Mouse (Mus musculus): ENCODE data around the gene Itga3. TPM values are rescaled to one million over a fixed set of nuclear protein-coding genes. Genes with fewer than 3 reads are reported as not detected.

The Itga3 gene
- polyA plus RNA-seq, 1 experiment from 2014 or later, result 21.5 TPM

- Histone ChIP-seq H3K9me3 (ENCODE audit: control insufficient read depth, low read depth, low read length) (no peaks in the 10 kb centered on the region), H3K4me2 (replicated peaks; ENCODE audit: low read depth, low read length) (no peak overlapping the region), H3K27ac (ENCODE audit: low read length) (no peak overlapping the region), H3K27me3 (ENCODE audit: control insufficient read depth, insufficient read depth, low read length) (no peaks in the 10 kb centered on the region), H3K4me1 (ENCODE audit: control insufficient read depth, insufficient read depth, low read length) (peaks cover 30% of the 10 kb centered on the region), H3K36me3 (ENCODE audit: control insufficient read depth, insufficient read depth, low read length) (no peaks in the 10 kb centered on the region), H3K9ac (replicated peaks; ENCODE audit: low read depth, low read length) (no peak overlapping the region), H3K4me3 (ENCODE audit: low read depth, low read length) (no peak overlapping the region)
- ATAC-seq (ENCODE audit: insufficient number of reproducible peaks, insufficient read depth, low FRiP score, low read depth), result no peak
- WGBS, result 69% methylated on average over 5 of the region's 5 CpGs
These were observed 21.9 kb upstream of the Itga3 start for GRCm38 (mm10) chr11:95098346-95099095.

DNA sequence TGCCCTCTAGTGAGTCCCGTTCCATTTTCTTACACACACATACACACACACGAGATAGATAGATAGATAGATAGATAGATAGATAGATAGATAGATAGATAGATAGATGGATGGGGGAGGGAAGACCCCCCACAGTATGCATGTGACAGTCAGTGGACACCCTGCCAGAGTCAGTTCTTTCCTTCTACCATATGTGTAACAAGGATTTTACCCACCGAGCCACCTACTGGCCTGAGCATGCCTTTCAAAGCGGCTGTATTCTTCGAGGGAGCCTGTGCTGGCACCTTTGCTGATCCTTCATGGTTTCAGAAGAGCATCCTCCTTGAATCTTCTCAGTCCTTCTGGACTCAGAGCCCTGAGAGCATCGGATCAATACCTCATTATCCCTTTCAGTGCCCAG, 21.3 kb upstream of the Itga3 start:
- no peak overlapping the region for H3K4me2 ChIP-seq (replicated peaks; ENCODE audit: low read depth, low read length)
- no peak overlapping the region for H3K4me3 ChIP-seq (ENCODE audit: low read depth, low read length)
- no peaks in the 10 kb centered on the region for H3K27me3 ChIP-seq (ENCODE audit: control insufficient read depth, insufficient read depth, low read length)
- peaks cover 30% of the 10 kb centered on the region for H3K4me1 ChIP-seq (ENCODE audit: control insufficient read depth, insufficient read depth, low read length)
- no peak overlapping the region for H3K9ac ChIP-seq (replicated peaks; ENCODE audit: low read depth, low read length)
- H3K36me3 ChIP-seq (ENCODE audit: control insufficient read depth, insufficient read depth, low read length), result no peaks in the 10 kb centered on the region
- ATAC-seq (ENCODE audit: insufficient number of reproducible peaks, insufficient read depth, low FRiP score, low read depth), result no peak
- peak overlapping the region; percentile 85; the same call in 1 of the 2 replicates for H3K27ac ChIP-seq (ENCODE audit: low read length)
- no peaks in the 10 kb centered on the region for H3K9me3 ChIP-seq (ENCODE audit: control insufficient read depth, low read depth, low read length)
- 63% methylated on average over 6 of the region's 6 CpGs for WGBS

- 33% methylated on average over 4 of the region's 4 CpGs for WGBS
- Histone ChIP-seq H3K27ac (ENCODE audit: low read length) (peak overlapping the region; percentile 85), H3K4me2 (replicated peaks; ENCODE audit: low read depth, low read length) (no peak overlapping the region; the same call in 1 of the 2 replicates), H3K9me3 (ENCODE audit: control insufficient read depth, low read depth, low read length) (no peaks in the 10 kb centered on the region), H3K4me3 (ENCODE audit: low read depth, low read length) (no peak overlapping the region), H3K36me3 (ENCODE audit: control insufficient read depth, insufficient read depth, low read length) (no peaks in the 10 kb centered on the region), H3K4me1 (ENCODE audit: control insufficient read depth, insufficient read depth, low read length) (peaks cover 30% of the 10 kb centered on the region), H3K9ac (replicated peaks; ENCODE audit: low read depth, low read length) (no peak overlapping the region), H3K27me3 (ENCODE audit: control insufficient read depth, insufficient read depth, low read length) (no peaks in the 10 kb centered on the region)
- ATAC-seq (ENCODE audit: insufficient number of reproducible peaks, insufficient read depth, low FRiP score, low read depth), result peak; percentile 76
These were observed 20.2 kb upstream of the Itga3 start for GRCm38 (mm10) chr11:95096608-95097373.

DNA sequence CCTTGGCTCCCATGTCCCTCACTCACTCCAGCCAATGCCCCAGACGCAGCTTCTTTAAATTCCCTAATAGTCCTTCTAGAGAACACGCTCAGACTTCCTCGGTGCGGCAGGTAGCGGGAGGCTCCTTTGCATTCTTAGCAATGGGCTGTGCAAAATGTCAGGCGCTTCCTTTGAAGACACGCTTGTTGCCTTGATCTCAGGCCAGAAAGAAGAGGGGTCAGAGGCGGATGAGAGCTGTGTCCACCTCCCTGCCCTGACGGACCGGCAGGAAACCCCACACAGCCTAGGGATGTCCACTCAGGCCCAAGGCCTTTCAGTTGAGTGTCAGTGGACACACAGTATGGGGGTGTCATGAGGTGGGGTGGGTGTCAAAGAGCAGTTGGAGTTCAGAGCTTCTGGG, 19.0 kb upstream of the Itga3 start:
- Histone ChIP-seq H3K9me3 (ENCODE audit: control insufficient read depth, low read depth, low read length) (no peaks in the 10 kb centered on the region), H3K36me3 (ENCODE audit: control insufficient read depth, insufficient read depth, low read length) (no peaks in the 10 kb centered on the region), H3K27ac (ENCODE audit: low read length) (no peak overlapping the region), H3K4me3 (ENCODE audit: low read depth, low read length) (no peak overlapping the region), H3K9ac (replicated peaks; ENCODE audit: low read depth, low read length) (no peak overlapping the region), H3K27me3 (ENCODE audit: control insufficient read depth, insufficient read depth, low read length) (no peaks in the 10 kb centered on the region), H3K4me1 (ENCODE audit: control insufficient read depth, insufficient read depth, low read length) (peaks cover 26% of the 10 kb centered on the region), H3K4me2 (replicated peaks; ENCODE audit: low read depth, low read length) (no peak overlapping the region)
- no peak for ATAC-seq (ENCODE audit: insufficient number of reproducible peaks, insufficient read depth, low FRiP score, low read depth)
- 80% methylated on average over 10 of the region's 10 CpGs for WGBS

DNA sequence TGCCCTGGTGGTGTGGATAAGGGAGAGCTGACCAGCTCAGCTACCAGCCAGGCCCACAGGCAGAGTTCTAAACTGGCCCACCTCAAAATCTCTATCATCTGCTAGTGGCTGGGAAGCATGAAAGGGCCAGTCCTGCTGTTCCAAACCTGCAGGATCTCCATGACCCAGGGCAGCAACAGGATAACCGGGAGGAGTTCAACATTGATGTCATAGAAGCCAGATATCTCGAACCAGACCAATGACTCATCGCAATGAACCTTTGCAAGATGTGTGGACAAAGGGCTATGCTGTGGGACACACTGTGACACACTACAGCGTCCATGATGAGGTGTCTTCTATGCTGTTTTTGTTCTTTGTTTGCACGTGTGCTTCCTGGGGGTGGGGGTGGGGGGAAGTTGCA, 16.5 kb upstream of the Itga3 start:
- WGBS, result 65% methylated on average over 5 of the region's 5 CpGs
- no peak overlapping the region for H3K4me2 ChIP-seq (replicated peaks; ENCODE audit: low read depth, low read length)

GRCm38 (mm10) chr11:95088857-95089779, 12.5 kb upstream of the Itga3 start:
- H3K36me3 ChIP-seq (ENCODE audit: control insufficient read depth, insufficient read depth, low read length), result no peaks in the 10 kb centered on the region
- H3K4me1 ChIP-seq (ENCODE audit: control insufficient read depth, insufficient read depth, low read length), result peaks cover 21% of the 10 kb centered on the region
- 68% methylated on average over 16 of the region's 16 CpGs for WGBS
- ATAC-seq (ENCODE audit: insufficient number of reproducible peaks, insufficient read depth, low FRiP score, low read depth), result no peak
- H3K27me3 ChIP-seq (ENCODE audit: control insufficient read depth, insufficient read depth, low read length), result no peaks in the 10 kb centered on the region
- H3K4me3 ChIP-seq (ENCODE audit: low read depth, low read length), result no peak overlapping the region
- no peaks in the 10 kb centered on the region for H3K9me3 ChIP-seq (ENCODE audit: control insufficient read depth, low read depth, low read length)
- no peak overlapping the region for H3K9ac ChIP-seq (replicated peaks; ENCODE audit: low read depth, low read length)
- H3K27ac ChIP-seq (ENCODE audit: low read length), result peak overlapping the region; percentile 69; the same call in 1 of the 2 replicates
- H3K4me2 ChIP-seq (replicated peaks; ENCODE audit: low read depth, low read length), result no peak overlapping the region

More for the DNA sequence above, 16.5 kb upstream of the Itga3 start:
- Histone ChIP-seq H3K9ac (replicated peaks; ENCODE audit: low read depth, low read length) (no peak overlapping the region), H3K4me1 (ENCODE audit: control insufficient read depth, insufficient read depth, low read length) (peaks cover 24% of the 10 kb centered on the region), H3K27ac (ENCODE audit: low read length) (no peak overlapping the region), H3K27me3 (ENCODE audit: control insufficient read depth, insufficient read depth, low read length) (no peaks in the 10 kb centered on the region), H3K36me3 (ENCODE audit: control insufficient read depth, insufficient read depth, low read length) (no peaks in the 10 kb centered on the region), H3K4me3 (ENCODE audit: low read depth, low read length) (no peak overlapping the region), H3K9me3 (ENCODE audit: control insufficient read depth, low read depth, low read length) (no peaks in the 10 kb centered on the region)
- ATAC-seq (ENCODE audit: insufficient number of reproducible peaks, insufficient read depth, low FRiP score, low read depth), result no peak

DNA sequence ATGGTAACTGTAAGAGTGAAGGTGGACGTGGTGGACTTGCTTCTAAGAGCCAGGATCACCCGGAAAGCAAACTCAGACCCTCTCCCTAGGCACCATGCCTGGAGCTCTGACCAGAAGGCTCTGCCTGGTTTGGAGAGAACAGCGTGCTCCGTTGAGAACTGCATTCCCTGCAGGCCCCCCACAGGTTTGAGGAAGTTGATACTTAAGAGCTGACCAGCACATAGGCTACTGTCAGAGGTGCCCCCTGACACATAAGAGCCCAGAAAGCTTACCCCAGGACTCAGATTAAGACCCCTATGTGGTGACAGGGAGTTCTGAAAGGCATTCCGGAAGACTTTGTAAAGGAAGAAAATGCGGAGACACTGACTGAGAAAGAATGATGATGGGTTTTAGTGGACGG, 11.7 kb upstream of the Itga3 start:
- H3K4me2 ChIP-seq (replicated peaks; ENCODE audit: low read depth, low read length), result no peak overlapping the region
- H3K4me1 ChIP-seq (ENCODE audit: control insufficient read depth, insufficient read depth, low read length), result peaks cover 21% of the 10 kb centered on the region
- WGBS, result 47% methylated on average over 7 of the region's 7 CpGs
- H3K9me3 ChIP-seq (ENCODE audit: control insufficient read depth, low read depth, low read length), result no peaks in the 10 kb centered on the region
- no peak for ATAC-seq (ENCODE audit: insufficient number of reproducible peaks, insufficient read depth, low FRiP score, low read depth)
- peak overlapping the region; percentile 69 for H3K27ac ChIP-seq (ENCODE audit: low read length)
- no peaks in the 10 kb centered on the region for H3K27me3 ChIP-seq (ENCODE audit: control insufficient read depth, insufficient read depth, low read length)
- no peaks in the 10 kb centered on the region for H3K36me3 ChIP-seq (ENCODE audit: control insufficient read depth, insufficient read depth, low read length)
- H3K9ac ChIP-seq (replicated peaks; ENCODE audit: low read depth, low read length), result no peak overlapping the region
- H3K4me3 ChIP-seq (ENCODE audit: low read depth, low read length), result no peak overlapping the region

All from stomach, embryonic 14.5 days (tissue).